In the genomic region with DNA sequence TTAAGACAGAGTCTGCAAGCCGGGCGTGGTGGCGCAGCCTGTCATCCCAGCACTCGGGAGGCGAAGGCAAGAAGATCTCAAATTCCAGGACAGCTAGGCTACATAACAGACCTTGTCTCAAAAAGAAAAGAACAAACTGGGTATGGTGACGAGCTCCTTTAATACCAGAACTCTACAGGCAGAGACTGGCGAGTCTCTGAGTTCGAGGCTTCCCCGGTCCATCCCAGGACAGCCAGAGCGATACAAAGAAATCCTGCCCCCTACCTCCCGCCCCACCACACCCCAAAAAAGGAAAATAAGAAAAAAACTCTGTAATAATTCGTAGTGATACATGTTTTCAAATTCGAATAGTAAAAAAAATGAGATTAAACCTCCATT, we compare ENCODE assay signal across 8 mouse cellular contexts. TPM values are rescaled to one million over a fixed set of nuclear protein-coding genes. Genes with fewer than 3 reads are reported as not detected.
DNase-seq lines count a peak whose midpoint lies in the region; ATAC-seq and TF ChIP-seq lines count a peak whose summit lies in the region.

No protein-coding gene starts in this region.

- no peaks in the 10 kb centered on the region for H3K27me3 ChIP-seq in spleen, adult 2 months (ENCODE audit: control insufficient read depth, insufficient read depth, low read length)
- no peaks in the 10 kb centered on the region for H3K27me3 ChIP-seq in limb, embryonic 13.5 days
- no peaks in the 10 kb centered on the region for H3K27me3 ChIP-seq in stomach, embryonic 15.5 days (replicated peaks)

- H3K27ac ChIP-seq in spleen, adult 2 months (ENCODE audit: insufficient read depth, low read length), result peak overlapping the region; percentile 100
- H3K27ac ChIP-seq in limb, embryonic 13.5 days, result peak overlapping the region; percentile 91
- H3K27ac ChIP-seq in stomach, embryonic 15.5 days, result peak overlapping the region; percentile 96

- H3K4me3 ChIP-seq in spleen, adult 2 months (ENCODE audit: extremely low read depth, insufficient read depth, insufficient read length), result peak overlapping the region; percentile 99
- H3K4me3 ChIP-seq in limb, embryonic 13.5 days, result peak overlapping the region; percentile 92
- H3K4me3 ChIP-seq in stomach, embryonic 15.5 days (replicated peaks), result peak overlapping the region; percentile 76

- peaks cover 7% of the 10 kb centered on the region for H3K36me3 ChIP-seq in spleen, adult 2 months (ENCODE audit: control insufficient read depth, insufficient read depth, low read length)
- peaks cover 48% of the 10 kb centered on the region for H3K36me3 ChIP-seq in limb, embryonic 13.5 days
- H3K36me3 ChIP-seq in stomach, embryonic 15.5 days, result peaks cover 15% of the 10 kb centered on the region

- no peak for TF ChIP-seq CTCF in spleen, adult 2 months (IDR thresholded peaks at IDR 0.05; ENCODE audit: extremely low read depth, insufficient read depth, insufficient read length, insufficient replicate concordance)

- peak overlapping the region; percentile 84 for H3K4me2 ChIP-seq in limb, embryonic 13.5 days (replicated peaks)
- peak overlapping the region; percentile 68 for H3K4me2 ChIP-seq in stomach, embryonic 15.5 days

- peak; percentile 9 for DNase-seq in embryo, embryonic 11.5 days (ENCODE audit: low read depth, low spot score)
- no peak for DNase-seq in embryo, embryonic 11 days
- DNase-seq in spleen, adult 2 months (ENCODE audit: low read depth in 1 of 2, low spot score in 2 of 2), result no peak
- DNase-seq in spleen, adult 18-20 months, result no peak
- DNase-seq in right cerebral cortex, adult 18-20 months, result no peak
- no peak for DNase-seq in yolk sac, embryonic 10.5 days (ENCODE audit: low spot score)

- WGBS in spleen, adult 2 months, result 2% methylated on average over 13 of the region's 13 CpGs
- 4% methylated on average over 13 of the region's 13 CpGs for WGBS in limb, embryonic 13.5 days
- 3% methylated on average over 13 of the region's 13 CpGs for WGBS in stomach, embryonic 15.5 days

- H3K9ac ChIP-seq in limb, embryonic 13.5 days, result peak overlapping the region; percentile 85
- peak overlapping the region; percentile 76 for H3K9ac ChIP-seq in stomach, embryonic 15.5 days

- H3K9me3 ChIP-seq in limb, embryonic 13.5 days, result no peaks in the 10 kb centered on the region
- no peaks in the 10 kb centered on the region for H3K9me3 ChIP-seq in stomach, embryonic 15.5 days

- no peak for ATAC-seq in limb, embryonic 13.5 days (ENCODE audit: low FRiP score, low read depth)
- no peak for ATAC-seq in stomach, embryonic 15.5 days (ENCODE audit: insufficient read depth, low FRiP score, low read depth)

- no peaks in the 10 kb centered on the region for H3K4me1 ChIP-seq in spleen, adult 2 months (ENCODE audit: control insufficient read depth, insufficient read depth, insufficient read length)
- H3K4me1 ChIP-seq in limb, embryonic 13.5 days, result peaks cover 8% of the 10 kb centered on the region
- 0 out of 2 replicates have a peak, but pooled peaks cover 6% of the 10 kb centered on the region for H3K4me1 ChIP-seq in stomach, embryonic 15.5 days

- no peak for TF ChIP-seq POLR2A in spleen, adult 2 months (IDR thresholded peaks at IDR 0.05; ENCODE audit: low read depth, low read length)

RNA-seq across cellular contexts. Expression of gene C87436, which starts 0.9 kb away (rescaled TPM):
- 9.5 and 9.7 TPM in 2 replicates for polyA plus RNA-seq in spleen, adult 2 months (2012; rRNA removed)
- polyA plus RNA-seq in limb, embryonic 13.5 days (2015; fragmentation: Nextera tagmentation; extraction: Ambion mirVana), result 25.2 and 25.4 TPM in 2 replicates
- 20.9 and 24.9 TPM in 2 replicates for polyA plus RNA-seq in stomach, embryonic 15.5 days (2015; fragmentation: Nextera tagmentation; extraction: Ambion mirVana)

RNA-seq across cellular contexts. Expression of gene Gm44790, which starts 12.7 kb away (rescaled TPM):
- polyA plus RNA-seq in spleen, adult 2 months (2012; rRNA removed), result 8.5 and 10.4 TPM in 2 replicates
- 1.3 TPM in 1 of 2 replicates, not detected in the other for polyA plus RNA-seq in limb, embryonic 13.5 days (2015; fragmentation: Nextera tagmentation; extraction: Ambion mirVana)
- not detected in 2 replicates for polyA plus RNA-seq in stomach, embryonic 15.5 days (2015; fragmentation: Nextera tagmentation; extraction: Ambion mirVana)

RNA-seq across cellular contexts. Expression of gene Tia1, which starts 35.1 kb away (rescaled TPM):
- polyA plus RNA-seq in spleen, adult 2 months (2012; rRNA removed), result 15.4 and 15.9 TPM in 2 replicates
- polyA plus RNA-seq in limb, embryonic 13.5 days (2015; fragmentation: Nextera tagmentation; extraction: Ambion mirVana), result 286 and 293 TPM in 2 replicates
- 158 and 167 TPM in 2 replicates for polyA plus RNA-seq in stomach, embryonic 15.5 days (2015; fragmentation: Nextera tagmentation; extraction: Ambion mirVana)

RNA-seq across cellular contexts. Expression of gene Pcyox1, which starts 42.2 kb away (rescaled TPM):
- polyA plus RNA-seq in spleen, adult 2 months (2012; rRNA removed), result 10.3 and 10.5 TPM in 2 replicates
- polyA plus RNA-seq in limb, embryonic 13.5 days (2015; fragmentation: Nextera tagmentation; extraction: Ambion mirVana), result 85.9 and 86.3 TPM in 2 replicates
- 93.0 and 97.9 TPM in 2 replicates for polyA plus RNA-seq in stomach, embryonic 15.5 days (2015; fragmentation: Nextera tagmentation; extraction: Ambion mirVana)
